Mouse (Mus musculus): ENCODE results near the gene Thap7. TPM values are rescaled to one million over a fixed set of nuclear protein-coding genes. Genes with fewer than 3 reads are reported as not detected.
"Not testable (repeated sequence)": the region's sequence is repeated elsewhere in the genome, so short reads cannot be mapped to it uniquely, and the experiment has no call there.

Thap7 gene
- total RNA-seq (2022) = 10 to 100 TPM; 42.9 to 47.0 (median 45.1) TPM

GRCm38 (mm10) chr16:17530640-17531288, at the start of gene Thap7:
Gene Thap7, minus strand, starts transcription at chr16:17531136.
- DNase-seq (ENCODE audit: low spot score in 2 of 2) = peak; percentile 93 to 94

GRCm38 (mm10) chr16:17576825-17577215, 45.9 kb upstream of the Thap7 start:
- DNase-seq (ENCODE audit: low spot score in 2 of 2) = no peak

- peak; percentile 70 to 75 for DNase-seq (ENCODE audit: low spot score in 2 of 2)
Observed at GRCm38 (mm10) chr16:17575870-17576824, 45.2 kb upstream of the Thap7 start.

GRCm38 (mm10) chr16:17566186-17566585, 35.2 kb upstream of the Thap7 start:
- DNase-seq (ENCODE audit: low spot score in 2 of 2) = no peak

- no peak for DNase-seq (ENCODE audit: low spot score in 2 of 2)
Observed at GRCm38 (mm10) chr16:17564771-17565170, 33.8 kb upstream of the Thap7 start.

- DNase-seq (ENCODE audit: low spot score in 2 of 2) = no peak
Observed at GRCm38 (mm10) chr16:17564221-17564620, 33.3 kb upstream of the Thap7 start.

GRCm38 (mm10) chr16:17563580-17563979, 32.6 kb upstream of the Thap7 start:
- no peak for DNase-seq (ENCODE audit: low spot score in 2 of 2)

- no peak for DNase-seq (ENCODE audit: low spot score in 2 of 2)
Observed at GRCm38 (mm10) chr16:17561751-17562208, 30.8 kb upstream of the Thap7 start, which contains the start of gene P2rx6. Gene P2rx6, plus strand, starts transcription at chr16:17561885.

- DNase-seq (ENCODE audit: low spot score in 2 of 2) = peak in 1 of 2 experiments; percentile 38
Observed at GRCm38 (mm10) chr16:17561128-17561750, 30.3 kb upstream of the Thap7 start, which contains the start of gene Lrrc74b. Gene Lrrc74b, minus strand, starts transcription at chr16:17561247.

- DNase-seq (ENCODE audit: low spot score in 2 of 2) = no peak
Observed at GRCm38 (mm10) chr16:17559396-17560027, 28.6 kb upstream of the Thap7 start.

GRCm38 (mm10) chr16:17558811-17559210, 27.9 kb upstream of the Thap7 start:
- no peak for DNase-seq (ENCODE audit: low spot score in 2 of 2)

- DNase-seq (ENCODE audit: low spot score in 2 of 2) = peak in 1 of 2 experiments; percentile 83
Observed at GRCm38 (mm10) chr16:17557947-17558480, 27.1 kb upstream of the Thap7 start.

GRCm38 (mm10) chr16:17556907-17557306, 26.0 kb upstream of the Thap7 start:
- DNase-seq (ENCODE audit: low spot score in 2 of 2) = no peak

- DNase-seq (ENCODE audit: low spot score in 2 of 2) = no peak
Observed at GRCm38 (mm10) chr16:17556180-17556579, 25.2 kb upstream of the Thap7 start.

GRCm38 (mm10) chr16:17554702-17555101, 23.8 kb upstream of the Thap7 start:
- not testable (repeated sequence) for DNase-seq (ENCODE audit: low spot score in 2 of 2)

GRCm38 (mm10) chr16:17553910-17554685, 23.2 kb upstream of the Thap7 start:
- no peak for DNase-seq (ENCODE audit: low spot score in 2 of 2)

- no peak for DNase-seq (ENCODE audit: low spot score in 2 of 2)
Observed at GRCm38 (mm10) chr16:17552837-17553236, 21.9 kb upstream of the Thap7 start.

GRCm38 (mm10) chr16:17542632-17543031, 11.7 kb upstream of the Thap7 start:
- no peak for DNase-seq (ENCODE audit: low spot score in 2 of 2)

GRCm38 (mm10) chr16:17536584-17536983, 5.6 kb upstream of the Thap7 start:
- DNase-seq (ENCODE audit: low spot score in 2 of 2) = no peak

Data from layer of hippocampus, adult 8-10 months (tissue).